Mouse (Mus musculus) erythroblast, adult 5-6 weeks (primary cell): ENCODE measurements at regions not wholly inside any gene's neighbourhood (a gene's known extent, or its start where the extent isn't known, plus 50 kb on each side); places are given as distances from the start of the nearest gene placed in this dataset.

Source experiments
- ATAC-seq: replicated peaks from 2 replicates; pipeline ENCODE4 v1.8.0; 2016; ENCODE audit warnings: moderate number of reproducible peaks, mild to moderate bottlenecking, moderate TSS enrichment, inconsistent platforms; ENCODE audit not compliant: poor library complexity, low FRiP score, severe bottlenecking

DNA sequence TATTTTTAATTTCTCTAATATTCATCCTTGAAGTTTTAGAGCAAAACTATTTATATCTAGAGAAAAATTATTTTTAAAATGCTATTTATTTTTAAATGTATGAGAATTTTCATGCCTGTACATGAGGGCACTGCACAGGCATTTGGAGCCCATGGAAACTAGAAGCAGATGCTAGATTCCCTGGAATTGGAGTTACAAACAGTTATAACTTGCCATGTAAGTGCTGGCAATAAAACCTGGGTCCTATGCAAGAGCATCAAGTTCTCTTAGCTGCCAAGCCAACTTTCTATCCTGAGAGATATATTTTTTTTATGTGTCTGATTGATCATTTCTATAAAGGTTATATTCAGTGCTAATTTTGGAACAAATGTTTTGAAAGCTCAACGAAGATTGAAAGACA lies 189.7 kb upstream of the St8sia4 start:
- no peak for ATAC-seq

DNA sequence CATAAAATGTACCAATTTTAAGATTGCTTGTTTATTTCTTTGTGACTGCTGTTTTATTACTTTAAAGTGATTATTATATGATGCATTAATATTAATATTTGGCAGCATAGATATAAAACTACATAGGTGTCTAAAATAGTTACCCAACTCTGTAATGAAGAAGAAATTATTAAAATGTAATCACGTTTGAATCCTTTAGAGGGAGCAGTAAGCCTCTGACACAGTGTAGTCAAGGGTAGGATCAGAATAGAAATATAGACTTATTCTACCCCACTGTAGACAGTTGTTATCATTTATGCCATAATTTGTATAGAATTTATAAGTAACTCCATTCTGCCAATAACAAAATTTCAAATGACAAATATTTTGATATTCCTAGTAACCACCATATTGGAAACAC lies 167.3 kb upstream of the St8sia4 start:
- ATAC-seq = no peak

DNA sequence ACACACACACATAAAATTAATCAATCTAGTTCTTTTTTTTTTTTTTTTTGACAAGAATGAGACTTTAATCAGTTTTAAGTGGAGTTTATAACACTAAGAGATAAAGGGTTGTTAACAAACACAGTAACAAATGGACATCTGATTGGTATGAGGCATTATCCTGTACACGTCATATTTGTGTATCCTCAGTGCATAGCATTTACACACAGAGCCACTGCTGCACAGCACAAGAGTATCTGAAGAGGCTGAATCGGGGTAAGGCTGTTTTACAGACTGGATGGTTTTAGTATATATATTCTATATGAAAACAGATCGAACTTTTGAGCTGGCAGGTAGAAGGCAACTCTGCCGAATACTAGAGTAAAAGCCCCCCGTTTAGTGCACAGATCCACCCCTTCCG lies 163.3 kb upstream of the St8sia4 start:
- ATAC-seq = peak; percentile 52
